Mouse (Mus musculus) lung, postnatal 0 days (tissue): ENCODE data around the gene Hspb1.

ENCODE experiments used
- CTCF ChIP-seq: IDR thresholded peaks from 2 replicates; pipeline ENCODE4 v1.5.1; 2016; ENCODE audit warnings: antibody characterized with exemption, mild to moderate bottlenecking
- EP300 ChIP-seq: IDR thresholded peaks from 2 replicates; pipeline ENCODE4 v1.6.1; 2016; ENCODE audit warnings: antibody characterized with exemption, mild to moderate bottlenecking, control low read depth

- TF ChIP-seq CTCF, result no peak
- no peak for TF ChIP-seq EP300
Measured at GRCm38 (mm10) chr5:135884641-135885040, 3.1 kb upstream of the Hspb1 start.
